Mouse (Mus musculus) adrenal gland, postnatal 10 days (tissue): ENCODE measurements around the gene Mamdc4. TPM values are rescaled to one million over a fixed set of nuclear protein-coding genes. Genes with fewer than 3 reads are reported as not detected.

ENCODE experiments used
- DNase-seq: peaks from one replicate; pipeline ENCODE4 v3.0.0; 2021; ENCODE audit warnings: mixed read lengths
- total RNA-seq, 2 experiments: library from RNA; stranded (reverse); gene quantifications; 2 replicates each; pipeline ENCODE4 v1.2.3; 2021

Gene Mamdc4
- total RNA-seq, 2 experiments from 2014 or later = 1.6 to 6.3 TPM

DNA sequence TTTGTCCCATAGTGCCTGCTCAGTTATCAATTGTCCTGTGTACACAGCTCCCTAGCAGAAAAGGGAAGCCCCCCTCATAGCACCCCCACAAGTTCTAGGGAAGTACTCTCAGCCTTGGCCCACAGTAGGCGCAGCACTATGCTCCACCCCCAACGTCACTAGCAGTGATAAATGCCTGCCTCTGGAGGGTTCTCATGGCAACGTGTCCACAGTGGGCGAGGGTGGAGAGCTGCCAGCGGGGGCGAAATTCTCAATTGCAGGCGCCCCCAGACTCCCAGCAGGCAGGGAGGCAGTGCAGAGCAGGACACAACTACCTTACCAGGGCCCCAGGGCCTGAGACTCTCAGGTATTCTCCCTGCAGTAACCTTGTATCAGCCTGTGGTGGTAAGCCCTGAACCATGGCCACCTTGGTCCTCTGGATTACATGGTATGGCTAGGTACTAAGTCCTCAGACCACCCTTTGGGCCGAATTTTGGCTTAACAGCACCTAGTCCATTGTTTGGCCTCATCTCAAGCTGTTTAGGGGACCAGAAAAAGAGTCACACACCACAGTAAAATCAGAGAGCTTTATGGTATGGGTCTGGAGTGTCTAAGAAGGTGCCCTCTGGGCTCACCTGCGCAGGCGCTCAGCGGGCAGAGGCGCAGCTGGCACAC lies 7.9 kb upstream of the Mamdc4 start:
- peak; percentile 57 for DNase-seq

DNA sequence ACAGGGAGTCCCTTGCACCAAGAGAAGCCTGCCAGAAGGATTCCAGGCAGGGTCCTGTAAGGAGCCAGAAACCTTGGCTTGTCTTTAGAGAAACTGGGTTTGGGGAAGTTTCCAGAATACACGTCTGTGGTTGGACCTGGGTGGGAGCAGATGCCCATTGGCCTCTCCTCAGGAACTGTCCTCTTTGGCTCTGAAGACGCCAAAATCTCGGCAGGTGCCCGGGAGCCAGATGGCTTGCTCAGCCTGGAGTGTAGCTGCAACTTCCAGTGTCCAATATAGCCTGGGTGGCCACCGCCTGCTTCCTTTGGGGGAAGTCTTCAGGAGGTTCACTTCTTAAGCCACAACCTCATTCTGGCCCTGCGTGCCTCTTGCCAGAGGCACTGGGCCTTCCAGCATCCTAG lies 7.3 kb upstream of the Mamdc4 start:
- DNase-seq = peak; percentile 26

DNA sequence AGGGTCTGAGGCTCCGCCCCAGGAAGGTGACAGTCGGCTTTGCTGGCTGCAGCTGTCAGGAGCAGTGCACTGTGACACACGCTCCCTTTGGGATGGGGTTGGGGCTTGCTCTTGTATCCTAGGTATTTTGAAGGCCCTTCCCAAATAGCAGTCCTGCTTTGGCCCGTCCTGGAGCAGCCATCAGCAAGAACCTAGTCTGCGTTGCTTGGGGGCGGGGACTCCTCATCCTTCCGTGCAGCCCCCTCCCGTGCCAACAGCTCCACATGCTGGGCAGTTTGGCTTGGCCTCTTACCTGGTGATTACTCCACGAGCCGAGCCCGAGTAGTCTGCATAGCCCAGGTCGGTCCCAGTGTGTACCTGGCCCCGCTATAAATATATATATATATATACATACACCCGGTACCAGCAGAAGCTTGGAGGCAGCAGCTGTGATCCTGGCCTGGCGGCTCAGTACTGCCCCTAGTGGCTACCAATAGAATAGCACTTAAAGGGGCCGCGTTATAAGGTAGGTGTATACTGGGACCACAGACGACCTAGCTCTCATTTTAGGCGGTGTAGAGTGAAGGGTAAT lies 6.7 kb upstream of the Mamdc4 start, which contains the start of gene Ajm1:
Gene Ajm1, minus strand, starts transcription at position 464 of the 571 bp plus-strand sequence.
- DNase-seq = peak; percentile 73

GRCm38 (mm10) chr2:25580621-25581101 lies 6.0 kb upstream of the Mamdc4 start:
- no peak for DNase-seq

GRCm38 (mm10) chr2:25579737-25580460 lies 5.3 kb upstream of the Mamdc4 start:
- peak; percentile 50 for DNase-seq

GRCm38 (mm10) chr2:25578796-25579736 lies 4.4 kb upstream of the Mamdc4 start:
- DNase-seq = peak; percentile 24

DNA sequence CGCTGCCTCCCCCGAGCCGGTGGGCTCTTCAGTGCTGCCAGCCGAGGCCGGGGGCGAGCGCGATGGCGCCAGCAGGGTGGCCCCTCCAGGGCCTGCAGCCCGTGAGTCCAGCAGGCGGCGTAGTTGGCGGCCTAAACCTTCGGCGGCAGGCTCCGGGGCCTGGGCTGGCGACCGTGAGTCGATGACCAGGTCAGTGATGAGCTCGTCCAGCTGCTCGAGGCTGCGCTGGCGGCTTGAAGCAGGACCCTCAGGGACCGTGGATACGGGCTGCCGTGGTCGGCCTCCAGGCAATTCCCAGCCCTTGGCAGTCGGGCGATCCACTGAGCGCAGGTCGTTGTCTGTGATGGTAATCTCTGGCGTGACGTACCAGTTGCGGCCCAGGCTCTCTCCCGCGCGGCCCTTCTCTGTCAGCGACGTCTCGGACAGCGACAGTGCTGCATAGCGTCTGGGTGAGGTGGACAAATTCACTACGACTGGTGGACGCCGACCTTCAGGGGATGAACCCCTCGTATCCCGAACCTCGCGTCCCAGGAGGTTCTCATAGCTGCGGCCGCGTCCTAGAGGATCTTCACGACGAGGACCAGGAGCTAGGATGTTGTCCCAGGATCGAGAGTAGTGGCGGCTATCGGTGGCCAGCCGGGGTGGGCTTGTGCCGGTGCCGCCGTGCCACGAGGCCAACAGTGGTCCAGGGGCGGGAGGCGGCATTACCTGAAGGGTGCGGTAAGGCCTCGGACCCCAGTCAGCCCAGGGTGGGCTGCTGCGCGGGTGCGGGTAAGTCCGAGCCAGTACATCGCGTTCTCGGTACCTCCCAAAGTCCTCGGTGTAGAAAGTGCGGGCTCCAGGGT lies 3.5 kb upstream of the Mamdc4 start:
- DNase-seq = peak; percentile 29

DNA sequence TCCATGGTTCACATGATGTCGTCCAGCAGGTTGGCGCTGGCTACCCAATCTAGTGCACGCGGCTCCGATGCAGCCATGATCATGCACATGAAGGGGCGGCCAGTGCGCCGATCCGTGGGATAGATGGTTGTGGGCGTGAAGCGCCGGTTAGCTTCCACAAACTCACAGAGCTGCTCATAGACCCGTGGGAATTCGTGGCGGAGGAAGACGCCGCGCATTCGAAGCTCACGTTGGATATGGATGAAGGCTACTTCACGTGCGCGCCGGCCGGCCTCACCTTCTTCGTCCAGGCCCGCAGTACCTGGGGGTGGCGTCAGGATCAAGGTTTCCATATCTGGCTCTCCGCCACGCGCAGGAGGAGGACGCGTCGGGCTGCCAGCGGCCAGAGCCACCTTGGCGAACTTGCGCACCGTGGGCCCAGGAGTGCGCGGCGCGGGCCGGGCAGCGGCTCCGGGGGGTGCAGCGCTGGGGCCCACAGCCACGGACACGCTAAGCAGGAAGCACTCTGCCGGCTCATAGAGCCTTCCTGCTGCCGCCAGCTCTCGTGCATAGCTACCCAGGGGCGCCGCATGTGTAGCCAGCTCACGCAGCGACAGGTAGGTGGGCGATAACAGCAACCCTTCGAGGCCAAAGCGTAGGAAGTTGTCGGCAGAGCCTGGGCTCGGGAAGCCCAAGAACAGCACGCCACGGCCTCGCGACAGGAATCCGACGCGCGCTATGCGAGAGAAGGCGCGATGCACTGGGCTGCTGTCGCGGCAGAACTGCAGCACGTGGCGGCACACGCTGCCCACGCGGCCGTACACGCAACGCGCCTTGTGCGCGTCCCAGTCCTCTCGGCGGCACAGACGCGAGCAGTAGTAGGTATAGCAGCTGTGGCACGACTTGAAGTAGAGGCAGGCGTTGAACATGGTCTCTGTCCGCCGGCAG lies 2.6 kb upstream of the Mamdc4 start:
- DNase-seq = peak; percentile 13

GRCm38 (mm10) chr2:25576028-25576850 lies 1.6 kb upstream of the Mamdc4 start:
- DNase-seq = peak; percentile 9

DNA sequence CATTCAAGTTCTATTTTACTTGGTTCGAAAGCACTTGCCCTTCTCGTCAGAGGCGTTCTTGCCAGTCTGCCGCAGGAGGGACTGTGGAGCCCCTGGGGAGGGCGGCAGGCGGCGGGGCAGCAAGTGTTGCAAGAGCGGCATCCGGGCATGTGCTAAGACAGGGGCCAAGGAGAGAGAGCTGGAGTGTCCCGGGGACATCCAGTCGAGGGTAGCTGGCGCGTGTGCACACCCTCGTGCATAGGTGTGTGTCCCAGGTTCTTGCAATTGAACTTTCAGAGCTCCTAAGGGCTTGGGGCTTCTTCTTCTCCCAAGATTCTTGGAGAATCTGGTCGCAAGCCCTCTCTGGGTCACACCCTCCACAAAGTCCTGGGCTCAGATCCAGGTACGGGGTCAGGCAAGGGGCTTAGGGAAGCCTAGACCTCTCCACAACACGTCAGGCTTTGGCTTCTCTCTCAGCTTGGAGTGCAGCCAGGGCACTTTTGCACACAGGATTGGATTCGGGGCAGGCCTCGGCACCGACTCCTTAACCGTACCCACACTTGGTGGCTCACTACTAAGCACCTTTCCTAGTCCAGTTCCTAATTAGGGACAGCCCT lies 885 bp upstream of the Mamdc4 start:
- peak; percentile 75 for DNase-seq

GRCm38 (mm10) chr2:25574136-25574535 lies 509 bp downstream of the Mamdc4 start:
- no peak for DNase-seq

DNA sequence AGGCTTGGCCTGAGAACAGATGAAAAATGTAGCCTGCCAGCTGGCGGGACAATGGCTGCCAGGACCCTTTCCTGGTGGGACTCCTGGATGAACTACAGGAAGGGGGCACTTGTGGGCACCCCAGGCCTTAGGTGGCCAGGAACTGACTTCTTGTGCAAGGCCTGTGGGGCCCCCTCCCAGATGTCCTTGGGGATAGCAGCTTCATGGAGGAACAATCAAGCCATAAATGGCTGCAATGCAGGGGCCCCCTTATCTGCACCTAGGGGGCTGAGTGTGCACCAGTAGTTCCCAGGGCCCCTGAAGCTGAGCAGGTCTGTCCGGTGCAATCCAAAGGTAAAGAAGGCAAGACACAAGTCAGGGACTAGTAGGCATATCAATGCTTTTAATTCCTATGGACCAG lies 1.6 kb downstream of the Mamdc4 start:
- no peak for DNase-seq

- no peak for DNase-seq
Observed at GRCm38 (mm10) chr2:25571221-25571620, 3.4 kb downstream of the Mamdc4 start.

- DNase-seq = no peak
Observed at GRCm38 (mm10) chr2:25569323-25569722, 5.3 kb downstream of the Mamdc4 start.

DNA sequence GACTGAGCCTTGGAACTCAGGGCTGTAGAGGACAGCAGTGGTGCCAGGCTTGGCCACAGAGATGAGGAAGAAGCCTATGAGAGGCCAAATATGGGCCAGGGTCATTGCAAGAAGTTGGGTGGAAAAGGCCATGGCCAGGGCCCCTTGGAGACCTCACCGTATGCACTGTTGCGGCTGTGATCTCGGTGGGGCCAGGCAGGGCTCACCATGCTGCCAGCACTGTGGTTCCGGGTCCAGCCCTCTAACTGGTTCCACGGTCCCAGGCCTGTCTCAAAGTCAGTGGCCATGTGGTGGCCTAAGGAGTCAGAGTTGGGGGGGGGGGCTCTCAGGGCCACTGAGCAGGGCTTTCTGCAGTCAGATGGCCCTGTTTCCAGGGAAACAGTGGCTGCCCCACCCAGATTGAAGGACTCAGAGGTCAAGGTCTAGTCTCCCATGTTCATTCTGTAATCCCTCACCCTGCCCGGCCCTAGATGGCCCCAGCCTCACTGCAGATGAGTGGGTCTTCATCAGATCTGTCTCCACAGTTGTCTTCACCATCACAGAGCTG lies 6.1 kb downstream of the Mamdc4 start:
- peak; percentile 23 for DNase-seq

GRCm38 (mm10) chr2:25566558-25566957 lies 8.1 kb downstream of the Mamdc4 start:
- no peak for DNase-seq

GRCm38 (mm10) chr2:25565741-25566140 lies 8.9 kb downstream of the Mamdc4 start:
- no peak for DNase-seq

DNA sequence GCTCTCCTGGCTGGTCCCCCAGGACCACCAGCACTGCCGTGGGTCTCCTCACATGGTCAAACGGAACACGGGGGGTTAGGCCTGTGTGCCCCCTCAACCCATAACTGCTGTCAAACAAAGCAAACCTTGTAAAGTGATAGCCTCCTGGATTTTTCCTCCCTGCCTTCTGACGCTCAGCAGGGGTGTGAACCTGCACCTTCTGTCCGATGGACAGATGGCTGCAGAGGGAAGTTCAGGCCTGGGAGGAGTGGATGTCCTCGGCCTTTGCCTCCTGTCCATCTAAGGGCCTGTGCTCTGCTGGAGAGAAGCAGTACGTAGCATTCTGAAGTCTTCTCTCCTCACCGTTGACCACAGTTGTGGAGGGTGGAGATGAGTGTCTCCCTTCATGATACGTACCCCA lies 12.7 kb downstream of the Mamdc4 start:
- no peak for DNase-seq
